Mouse (Mus musculus): ENCODE results near the gene Evi5l.

The Evi5l gene

GRCm38 (mm10) chr8:4165852-4166751 lies at the start of gene Evi5l:
Gene Evi5l (plus strand): TSS chr8:4166567.
- peak; percentile 100 for DNase-seq (ENCODE audit: low spot score in 2 of 2)

- no peak for DNase-seq (ENCODE audit: low spot score in 2 of 2)
These were observed 32.6 kb upstream of the Evi5l start, which contains the start of gene Cd209g for GRCm38 (mm10) chr8:4133798-4134197. Gene Cd209g (plus strand): TSS chr8:4134098.

- peak; percentile 72 to 83 for DNase-seq (ENCODE audit: low spot score in 2 of 2)
These were observed 26.4 kb upstream of the Evi5l start for GRCm38 (mm10) chr8:4139660-4140646.

GRCm38 (mm10) chr8:4141721-4142120 lies 24.6 kb upstream of the Evi5l start:
- no peak for DNase-seq (ENCODE audit: low spot score in 2 of 2)

GRCm38 (mm10) chr8:4147272-4147671 lies 19.1 kb upstream of the Evi5l start:
- no peak for DNase-seq (ENCODE audit: low spot score in 2 of 2)

- DNase-seq (ENCODE audit: low spot score in 2 of 2): no peak
These were observed 11.5 kb upstream of the Evi5l start for GRCm38 (mm10) chr8:4154878-4155277.

GRCm38 (mm10) chr8:4162786-4163185 lies 3.6 kb upstream of the Evi5l start:
- peak in 1 of 2 experiments; percentile 14 for DNase-seq (ENCODE audit: low spot score in 2 of 2)

GRCm38 (mm10) chr8:4165176-4165851 lies 1.1 kb upstream of the Evi5l start:
- DNase-seq (ENCODE audit: low spot score in 2 of 2): peak in 1 of 2 experiments; percentile 34

GRCm38 (mm10) chr8:4166881-4167525 lies 636 bp downstream of the Evi5l start:
- DNase-seq (ENCODE audit: low spot score in 2 of 2): peak in 1 of 2 experiments; percentile 50

GRCm38 (mm10) chr8:4167918-4168317 lies 1.6 kb downstream of the Evi5l start:
- DNase-seq (ENCODE audit: low spot score in 2 of 2): peak in 1 of 2 experiments; percentile 41

- DNase-seq (ENCODE audit: low spot score in 2 of 2): peak in 1 of 2 experiments; percentile 18
These were observed 6.1 kb downstream of the Evi5l start for GRCm38 (mm10) chr8:4172486-4172885.

GRCm38 (mm10) chr8:4174018-4174417 lies 7.7 kb downstream of the Evi5l start:
- peak in 1 of 2 experiments; percentile 18 for DNase-seq (ENCODE audit: low spot score in 2 of 2)

GRCm38 (mm10) chr8:4183409-4183808 lies 17.0 kb downstream of the Evi5l start:
- DNase-seq (ENCODE audit: low spot score in 2 of 2): no peak

GRCm38 (mm10) chr8:4186151-4186550 lies 19.8 kb downstream of the Evi5l start:
- DNase-seq (ENCODE audit: low spot score in 2 of 2): no peak

- no peak for DNase-seq (ENCODE audit: low spot score in 2 of 2)
These were observed 22.2 kb downstream of the Evi5l start for GRCm38 (mm10) chr8:4188605-4189004.

- DNase-seq (ENCODE audit: low spot score in 2 of 2): no peak
These were observed 22.8 kb downstream of the Evi5l start for GRCm38 (mm10) chr8:4189031-4189722.

- DNase-seq (ENCODE audit: low spot score in 2 of 2): peak; percentile 71 to 75
These were observed 25.9 kb downstream of the Evi5l start for GRCm38 (mm10) chr8:4192305-4192704.

GRCm38 (mm10) chr8:4192807-4193587 lies 26.6 kb downstream of the Evi5l start:
- DNase-seq (ENCODE audit: low spot score in 2 of 2): peak; percentile 92 to 93

- no peak for DNase-seq (ENCODE audit: low spot score in 2 of 2)
These were observed 27.2 kb downstream of the Evi5l start for GRCm38 (mm10) chr8:4193588-4193894.

- no peak for DNase-seq (ENCODE audit: low spot score in 2 of 2)
These were observed 35.0 kb downstream of the Evi5l start for GRCm38 (mm10) chr8:4201321-4201720.

Data from right cerebral cortex, postnatal 10 days (tissue).